In the genomic region with DNA sequence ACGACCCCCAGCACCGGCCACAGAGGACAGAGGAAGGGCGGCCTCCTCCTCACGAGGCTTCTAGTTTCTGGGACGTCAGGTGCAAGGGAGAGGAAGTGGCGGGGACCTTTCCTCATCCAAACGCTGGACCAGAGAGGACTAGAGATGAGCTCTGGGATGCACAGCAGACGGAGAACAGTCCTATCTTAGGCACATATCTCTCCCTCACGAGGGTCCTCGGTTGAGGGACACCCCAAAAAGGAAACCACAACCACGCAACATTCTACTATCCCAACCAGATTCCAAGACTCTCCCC, we compare ENCODE assay signal across 8 mouse cellular contexts. TPM values are rescaled to one million over a fixed set of nuclear protein-coding genes. Genes with fewer than 3 reads are reported as not detected.
DNase-seq lines count a peak whose midpoint lies in the region; ATAC-seq lines count a peak whose summit lies in the region.

No protein-coding gene starts in this region.

- H3K4me3 ChIP-seq in lung, embryonic 16.5 days (ENCODE audit: low read length): peak overlapping the region; percentile 77
- peak overlapping the region; percentile 88 for H3K4me3 ChIP-seq in forebrain, embryonic 15.5 days
- H3K4me3 ChIP-seq in liver, embryonic 12.5 days: peak overlapping the region; percentile 60; the same call in 1 of the 2 replicates
- peak overlapping the region; percentile 79 for H3K4me3 ChIP-seq in stomach, embryonic 14.5 days (ENCODE audit: low read depth, low read length)

- H3K27me3 ChIP-seq in lung, embryonic 16.5 days (ENCODE audit: control insufficient read depth, insufficient read depth, low read depth, low read length): peaks cover 32% of the 10 kb centered on the region
- H3K27me3 ChIP-seq in forebrain, embryonic 15.5 days: no peaks in the 10 kb centered on the region
- peaks cover 100% of the 10 kb centered on the region for H3K27me3 ChIP-seq in liver, embryonic 12.5 days (replicated peaks)
- H3K27me3 ChIP-seq in stomach, embryonic 14.5 days (ENCODE audit: control insufficient read depth, insufficient read depth, low read length): peaks cover 7% of the 10 kb centered on the region; the same call in 1 of the 2 replicates

- peak overlapping the region; percentile 75; the same call in 1 of the 2 replicates for H3K9ac ChIP-seq in lung, embryonic 16.5 days (ENCODE audit: low read length)
- peak overlapping the region; percentile 98 for H3K9ac ChIP-seq in forebrain, embryonic 15.5 days (replicated peaks)
- no peak overlapping the region for H3K9ac ChIP-seq in liver, embryonic 12.5 days
- 0 out of 2 replicates have a peak overlapping the region, but pooled peaks have one; percentile 80 for H3K9ac ChIP-seq in stomach, embryonic 14.5 days (replicated peaks; ENCODE audit: low read depth, low read length)

- H3K27ac ChIP-seq in lung, embryonic 16.5 days (ENCODE audit: low read length): no peak overlapping the region
- peak overlapping the region; percentile 99 for H3K27ac ChIP-seq in forebrain, embryonic 15.5 days (replicated peaks)
- H3K27ac ChIP-seq in liver, embryonic 12.5 days: no peak overlapping the region
- no peak overlapping the region for H3K27ac ChIP-seq in stomach, embryonic 14.5 days (ENCODE audit: low read length)

- no peaks in the 10 kb centered on the region for H3K36me3 ChIP-seq in lung, embryonic 16.5 days (ENCODE audit: control insufficient read depth, insufficient read depth, low read length)
- no peaks in the 10 kb centered on the region for H3K36me3 ChIP-seq in forebrain, embryonic 15.5 days
- H3K36me3 ChIP-seq in liver, embryonic 12.5 days: no peaks in the 10 kb centered on the region
- no peaks in the 10 kb centered on the region for H3K36me3 ChIP-seq in stomach, embryonic 14.5 days (ENCODE audit: control insufficient read depth, insufficient read depth, low read length)

- WGBS in lung, embryonic 16.5 days: 6% methylated on average over 11 of the region's 11 CpGs
- 1% methylated on average over 11 of the region's 11 CpGs for WGBS in forebrain, embryonic 15.5 days
- WGBS in liver, embryonic 12.5 days (ENCODE audit: insufficient replicate concordance): 6% methylated on average over 11 of the region's 11 CpGs
- WGBS in stomach, embryonic 14.5 days: 7% methylated on average over 11 of the region's 11 CpGs

- peaks cover 3% of the 10 kb centered on the region; the same call in 1 of the 2 replicates for H3K9me3 ChIP-seq in lung, embryonic 16.5 days (ENCODE audit: control insufficient read depth, low read length)
- no peaks in the 10 kb centered on the region for H3K9me3 ChIP-seq in forebrain, embryonic 15.5 days
- no peaks in the 10 kb centered on the region for H3K9me3 ChIP-seq in liver, embryonic 12.5 days (replicated peaks)
- H3K9me3 ChIP-seq in stomach, embryonic 14.5 days (ENCODE audit: control insufficient read depth, low read depth, low read length): no peaks in the 10 kb centered on the region

- no peak for DNase-seq in lung, postnatal 14 days
- DNase-seq in adrenal gland, postnatal 4 days (ENCODE audit: low spot score in 2 of 2): no peak
- DNase-seq in spleen, adult 18-20 months: no peak
- no peak for DNase-seq in thymus, adult 18-20 months

- peak overlapping the region; percentile 99 for H3K4me2 ChIP-seq in lung, embryonic 16.5 days (ENCODE audit: low read depth, low read length)
- H3K4me2 ChIP-seq in forebrain, embryonic 15.5 days (replicated peaks): peak overlapping the region; percentile 84
- H3K4me2 ChIP-seq in liver, embryonic 12.5 days: peak overlapping the region; percentile 71
- H3K4me2 ChIP-seq in stomach, embryonic 14.5 days (replicated peaks; ENCODE audit: low read depth, low read length): peak overlapping the region; percentile 99

- ATAC-seq in lung, embryonic 16.5 days (ENCODE audit: low read depth): no peak
- no peak for ATAC-seq in forebrain, embryonic 15.5 days (replicated peaks)
- ATAC-seq in liver, embryonic 12.5 days: no peak
- no peak for ATAC-seq in stomach, embryonic 14.5 days (ENCODE audit: insufficient number of reproducible peaks, insufficient read depth, low FRiP score, low read depth)

- H3K4me1 ChIP-seq in lung, embryonic 16.5 days (replicated peaks; ENCODE audit: control insufficient read depth, insufficient read depth, low read length): peaks cover 63% of the 10 kb centered on the region
- peaks cover 60% of the 10 kb centered on the region for H3K4me1 ChIP-seq in forebrain, embryonic 15.5 days
- H3K4me1 ChIP-seq in liver, embryonic 12.5 days: peaks cover 68% of the 10 kb centered on the region
- peaks cover 58% of the 10 kb centered on the region for H3K4me1 ChIP-seq in stomach, embryonic 14.5 days (ENCODE audit: control insufficient read depth, insufficient read depth, low read length)

RNA-seq across cellular contexts. Expression of a gene that starts 2.7 kb away (rescaled TPM):
- 59.1 and 59.9 TPM in 2 replicates for polyA plus RNA-seq in lung, embryonic 16.5 days (2015; fragmentation: Nextera tagmentation; extraction: Ambion mirVana)
- 375 and 409 TPM in 2 replicates for polyA plus RNA-seq in forebrain, embryonic 15.5 days (2015; fragmentation: Nextera tagmentation; extraction: Ambion mirVana)
- 19.3 and 21.2 TPM in 2 replicates for polyA plus RNA-seq in liver, embryonic 12.5 days (2016; fragmentation: Nextera tagmentation; extraction: Ambion mirVana)
- 111 and 115 TPM in 2 replicates for polyA plus RNA-seq in stomach, embryonic 14.5 days (2014; fragmentation: Nextera tagmentation; extraction: Ambion mirVana)
- 100 to 1,000 TPM; 176 to 208 TPM for total RNA-seq in adrenal gland, postnatal 4 days (2021)

RNA-seq across cellular contexts. Expression of a gene that starts 38.7 kb away (rescaled TPM):
- polyA plus RNA-seq in lung, embryonic 16.5 days (2015; fragmentation: Nextera tagmentation; extraction: Ambion mirVana): not detected in 2 replicates
- polyA plus RNA-seq in forebrain, embryonic 15.5 days (2015; fragmentation: Nextera tagmentation; extraction: Ambion mirVana): 0.14 and 0.36 TPM in 2 replicates
- not detected in 2 replicates for polyA plus RNA-seq in liver, embryonic 12.5 days (2016; fragmentation: Nextera tagmentation; extraction: Ambion mirVana)
- polyA plus RNA-seq in stomach, embryonic 14.5 days (2014; fragmentation: Nextera tagmentation; extraction: Ambion mirVana): not detected in 2 replicates
- not detected for total RNA-seq in adrenal gland, postnatal 4 days (2021)
